Mouse (Mus musculus) heart, embryonic 14.5 days (tissue): Measurements from ENCODE around the gene 2900011O08Rik. TPM values are rescaled to one million over a fixed set of nuclear protein-coding genes. Genes with fewer than 3 reads are reported as not detected.

Source experiments
- ATAC-seq: fragments of 200-750 bp; cut with Nextera tagmentation; 2 replicates; pipeline ENCODE4 v1.8.0; 2017; ENCODE audit warnings: low read depth, moderate TSS enrichment; ENCODE audit not compliant: insufficient number of reproducible peaks, insufficient read depth, low FRiP score
- H3K27ac ChIP-seq, 2 experiments: fragments of 200-500 bp in 1 of 2; fragments of 300-500 bp in 1 of 2; sonication (generic) in 1 of 2; replicated peaks in 1 of 2; 2 replicates each; pipeline ENCODE4 v1.5.1; 2012 to 2014; ENCODE audit warnings: low read depth in 2 of 2, low read length in 2 of 2, control low read depth in 1 of 2, mild to moderate bottlenecking in 1 of 2, mixed read lengths in 1 of 2; ENCODE audit not compliant: control insufficient read depth in 1 of 2, insufficient read depth in 1 of 2
- H3K27me3 ChIP-seq: fragments of 300-500 bp; sonication (generic); 2 replicates; pipeline ENCODE4 v1.6.1; 2014; ENCODE audit warnings: mild to moderate bottlenecking, low read length, control low read depth; ENCODE audit not compliant: control insufficient read depth, insufficient read depth
- H3K36me3 ChIP-seq: fragments of 300-500 bp; sonication (generic); 2 replicates; pipeline ENCODE4 v1.6.1; 2014; ENCODE audit warnings: mild to moderate bottlenecking, control low read depth, low read length, mixed read lengths; ENCODE audit not compliant: control insufficient read depth, insufficient read depth
- H3K4me1 ChIP-seq, 2 experiments: fragments of 200-500 bp in 1 of 2; fragments of 300-500 bp in 1 of 2; sonication (generic) in 1 of 2; 2 replicates each; pipeline ENCODE4 v1.6.1; 2012 to 2014; ENCODE audit warnings: low read length in 2 of 2, control low read depth in 1 of 2, mixed read lengths in 1 of 2; ENCODE audit not compliant: control insufficient read depth in 2 of 2, insufficient read depth in 2 of 2
- H3K4me2 ChIP-seq: fragments of 300-500 bp; sonication (generic); 2 replicates; pipeline ENCODE4 v1.6.1; 2014; ENCODE audit warnings: mild to moderate bottlenecking, low read length
- H3K4me3 ChIP-seq, 2 experiments: fragments of 200-500 bp in 1 of 2; fragments of 300-500 bp in 1 of 2; sonication (generic) in 1 of 2; 2 replicates each; pipeline ENCODE4 v1.5.1; 2012 to 2014; ENCODE audit warnings: low read length in 2 of 2, mild to moderate bottlenecking in 2 of 2, control low read depth in 1 of 2, low read depth in 1 of 2, moderate library complexity in 1 of 2; ENCODE audit not compliant: control insufficient read depth in 1 of 2, insufficient read depth in 1 of 2
- H3K9ac ChIP-seq: fragments of 300-500 bp; sonication (generic); 2 replicates; pipeline ENCODE4 v1.6.1; 2014; ENCODE audit warnings: mild to moderate bottlenecking, low read length
- H3K9me3 ChIP-seq: fragments of 300-500 bp; sonication (generic); 2 replicates; pipeline ENCODE4 v1.6.1; 2016; ENCODE audit warnings: low read length, control low read depth; ENCODE audit not compliant: control insufficient read depth
- WGBS: fragments of 180-500 bp; shearing (Covaris S2); extraction: QIAGEN DNeasy Blood & Tissue Kit; methylation state at CpG from one replicate; pipeline ENCODE4 v1.1.7; 2014; 5-methylcytosine and 5-hydroxymethylcytosine counted together
- polyA plus RNA-seq: library from polyadenylated mRNA; unstranded; fragments of >200 nt; fragmentation: Nextera tagmentation; extraction: Ambion mirVana; gene quantifications from 2 replicates; pipeline ENCODE4 v1.2.1, GENCODE M21; 2014

Gene 2900011O08Rik
- 0.88 and 1.6 TPM in 2 replicates for polyA plus RNA-seq

DNA sequence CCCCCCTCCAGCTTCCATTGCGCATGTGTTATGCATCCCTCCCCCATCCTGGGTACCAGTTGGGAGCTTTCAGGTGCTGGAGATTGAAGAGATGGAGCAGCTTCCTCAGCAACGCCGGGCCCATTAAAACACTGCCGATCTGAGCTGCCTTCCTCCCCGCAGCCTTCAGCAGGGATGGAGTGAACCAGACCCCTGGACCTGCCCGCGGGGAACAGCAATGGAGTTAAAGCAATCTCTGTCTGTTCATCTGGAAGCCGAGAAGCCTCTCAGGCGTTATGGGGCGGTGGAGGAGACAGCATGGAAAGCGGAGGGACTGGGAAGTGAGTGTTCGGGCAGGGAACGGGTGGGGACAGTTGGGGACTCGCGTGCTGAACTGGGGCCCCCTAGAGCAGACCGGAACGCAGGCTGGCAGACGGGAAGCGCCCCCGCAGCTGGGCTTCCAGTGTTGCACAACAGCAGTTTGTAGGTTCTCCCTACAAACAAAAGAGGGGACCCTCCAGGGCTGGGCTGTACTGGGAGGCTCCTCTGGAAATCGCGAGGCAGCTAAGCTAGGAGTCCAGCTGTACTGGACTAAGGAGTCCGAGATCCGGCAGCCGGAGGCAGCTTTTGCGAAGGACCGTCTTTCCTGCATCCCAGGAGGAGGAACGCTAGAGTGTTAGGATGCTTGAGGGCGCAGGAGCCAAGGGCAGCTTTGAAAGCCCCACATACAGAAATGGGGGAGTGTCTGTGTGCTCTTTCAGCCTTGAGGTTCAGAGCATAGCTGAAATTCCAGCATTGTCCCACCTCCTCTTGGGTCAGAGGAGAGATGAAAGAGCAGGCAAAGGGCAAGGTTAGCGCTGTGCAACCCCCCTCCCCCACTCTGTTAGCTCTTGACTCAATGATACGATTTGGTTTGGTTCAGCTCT lies at the start of gene 2900011O08Rik, which contains the start of gene Ifitm7:
2900011O08Rik (plus strand) TSS at position 31 of the 905 bp plus-strand sequence.
Ifitm7 (minus strand) TSS at position 315 of the 905 bp plus-strand sequence.
- peaks cover 2 to 3% of the 10 kb centered on the region in 2 experiments; a peak in 1 of 4 replicates for H3K4me1 ChIP-seq
- H3K27ac ChIP-seq: no peak within 1 kb of the TSS
- H3K36me3 ChIP-seq: no peaks in the 10 kb centered on the region
- H3K4me3 ChIP-seq: peak within 1 kb of the TSS; percentile 34 to 45
- 0 out of 2 replicates have a peak, but pooled peaks cover 4% of the 10 kb centered on the region for H3K27me3 ChIP-seq
- under 1% methylated on average over 31 of the region's 31 CpGs for WGBS
- H3K9me3 ChIP-seq: no peaks in the 10 kb centered on the region
- H3K9ac ChIP-seq: peak within 1 kb of the TSS; percentile 61
- H3K4me2 ChIP-seq: peak within 1 kb of the TSS; percentile 85
- ATAC-seq: no peak

DNA sequence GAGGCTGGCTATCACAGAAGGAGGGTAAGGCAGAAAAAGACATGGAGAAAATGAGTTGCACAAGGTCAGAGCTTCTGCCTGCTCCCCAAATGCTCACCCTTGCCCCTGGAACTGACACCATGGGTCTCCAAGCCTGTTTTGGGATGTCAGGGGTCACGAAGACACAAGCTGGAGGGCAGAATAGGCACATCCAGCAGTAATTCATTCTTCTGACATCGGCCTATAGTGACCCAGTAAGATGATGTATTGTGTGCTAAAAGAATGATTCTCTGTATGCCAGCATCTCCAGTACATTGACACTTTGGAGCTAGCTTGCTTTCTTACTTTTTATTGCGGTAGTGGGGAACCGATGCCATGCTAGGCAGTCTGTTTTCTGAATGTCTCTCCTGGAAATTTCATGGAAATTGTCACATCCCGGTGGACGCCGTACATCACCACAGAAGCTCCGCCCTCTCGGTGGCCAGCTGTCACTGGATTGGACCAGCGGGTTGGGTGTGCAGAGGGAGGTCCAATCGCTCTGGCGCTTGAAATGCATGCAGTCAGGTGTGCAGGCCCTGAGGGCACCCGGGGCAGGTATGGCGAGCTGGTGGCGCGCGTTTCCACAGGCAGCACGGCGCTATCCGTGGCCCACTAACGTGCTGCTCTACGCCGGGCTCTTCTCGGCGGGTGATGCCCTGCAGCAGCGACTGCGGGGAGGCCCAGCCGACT lies 46.1 kb upstream of the 2900011O08Rik start:
- peak overlapping the region; percentile 76 for H3K9ac ChIP-seq
- peak overlapping the region; percentile 99 for H3K4me2 ChIP-seq
- 0 out of 2 replicates have a peak, but pooled peaks have one; percentile 47 for ATAC-seq
- no peaks in the 10 kb centered on the region for H3K36me3 ChIP-seq
- no peaks in the 10 kb centered on the region for H3K9me3 ChIP-seq
- H3K27me3 ChIP-seq: peaks cover 11% of the 10 kb centered on the region
- 5% methylated on average over 28 of the region's 28 CpGs for WGBS
- no peak overlapping the region for H3K27ac ChIP-seq
- peak overlapping the region; percentile 59 to 64 for H3K4me3 ChIP-seq
- H3K4me1 ChIP-seq: peaks cover 2 to 5% of the 10 kb centered on the region in 2 experiments; a peak in 1 of 4 replicates

DNA sequence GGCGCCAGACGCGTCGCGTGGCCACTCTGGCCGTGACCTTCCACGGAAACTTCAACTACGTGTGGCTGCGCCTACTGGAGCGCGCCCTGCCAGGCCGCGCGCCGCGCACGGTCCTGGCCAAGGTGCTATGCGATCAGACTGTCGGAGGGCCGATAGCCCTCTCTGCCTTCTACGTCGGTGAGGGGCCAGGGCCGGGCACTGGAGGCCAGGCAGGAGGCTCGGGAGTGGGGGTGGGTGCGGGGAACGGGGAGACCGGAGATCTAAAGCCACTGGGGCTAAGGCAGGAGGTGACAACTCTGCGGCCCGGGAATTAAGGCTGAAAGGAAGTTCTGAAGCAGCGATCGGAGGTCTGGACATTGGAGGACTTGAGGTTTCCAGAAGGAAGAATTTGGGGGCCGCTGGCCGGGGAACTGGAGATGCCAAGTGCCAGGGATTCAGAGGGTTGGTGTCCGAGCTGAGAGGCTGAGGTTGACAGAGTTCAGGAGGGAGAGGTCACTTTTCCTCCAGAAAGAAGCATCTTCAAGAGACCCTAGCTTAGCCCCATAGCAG lies 45.5 kb upstream of the 2900011O08Rik start:
- Histone ChIP-seq H3K9ac (peak overlapping the region; percentile 76), H3K4me3 (peak overlapping the region; percentile 59 to 64), H3K4me1 (peaks cover 2 to 5% of the 10 kb centered on the region in 2 experiments; a peak in 1 of 4 replicates), H3K4me2 (peak overlapping the region; percentile 99), H3K27ac (no peak overlapping the region), H3K36me3 (no peaks in the 10 kb centered on the region), H3K9me3 (no peaks in the 10 kb centered on the region), H3K27me3 (peaks cover 11% of the 10 kb centered on the region)
- ATAC-seq: 0 out of 2 replicates have a peak, but pooled peaks have one; percentile 21
- 2% methylated on average over 34 of the region's 34 CpGs for WGBS

DNA sequence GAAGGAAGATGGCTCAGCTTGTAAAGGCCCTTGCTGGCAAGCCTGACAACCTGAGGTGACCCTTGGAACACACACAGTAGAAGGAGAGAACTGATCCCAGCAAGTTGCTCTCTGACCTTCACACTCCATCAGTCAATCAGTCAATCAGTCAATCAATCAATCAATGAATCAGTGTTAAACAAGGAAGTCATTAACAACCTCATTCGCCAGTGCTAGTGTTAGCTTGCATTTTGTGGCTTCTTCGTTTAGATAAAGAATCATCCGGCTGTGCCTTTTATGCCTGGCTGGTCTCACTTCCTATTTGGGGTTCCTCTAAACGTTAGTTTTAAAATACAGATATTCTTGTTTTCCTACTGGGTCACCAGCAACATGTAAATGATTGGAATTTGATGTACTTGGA lies 42.2 kb upstream of the 2900011O08Rik start:
- no peak overlapping the region for H3K27ac ChIP-seq
- H3K4me1 ChIP-seq: peaks cover 2 to 5% of the 10 kb centered on the region in 2 experiments; a peak in 1 of 4 replicates
- H3K9ac ChIP-seq: no peak overlapping the region
- no peaks in the 10 kb centered on the region for H3K36me3 ChIP-seq
- no peak overlapping the region for H3K4me2 ChIP-seq
- 54% methylated on average over 4 of the region's 4 CpGs for WGBS
- ATAC-seq: no peak
- no peak overlapping the region for H3K4me3 ChIP-seq
- H3K27me3 ChIP-seq: peaks cover 11% of the 10 kb centered on the region
- no peaks in the 10 kb centered on the region for H3K9me3 ChIP-seq

DNA sequence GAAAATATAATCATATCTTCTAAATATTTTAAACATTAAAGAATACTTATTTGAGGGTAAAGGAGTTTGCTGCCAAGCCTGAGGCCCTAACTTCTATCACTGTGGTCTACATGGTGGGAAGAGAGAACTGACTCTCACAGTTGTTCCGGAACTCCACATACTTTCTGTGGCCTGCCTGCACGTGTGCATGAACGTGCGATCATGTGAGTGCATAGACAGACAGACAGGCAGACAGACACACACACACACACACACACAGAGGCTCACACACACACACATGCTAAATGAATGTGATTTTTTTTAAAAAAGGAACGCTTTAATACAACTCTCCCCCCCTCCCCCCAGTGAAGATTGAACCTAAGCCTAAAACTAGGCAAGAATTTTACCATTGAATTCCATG lies 41.7 kb upstream of the 2900011O08Rik start:
- WGBS: 80% methylated on average over 5 of the region's 5 CpGs
- no peak for ATAC-seq
- no peaks in the 10 kb centered on the region for H3K36me3 ChIP-seq
- no peak overlapping the region for H3K27ac ChIP-seq
- peaks cover 11% of the 10 kb centered on the region for H3K27me3 ChIP-seq
- H3K9me3 ChIP-seq: no peaks in the 10 kb centered on the region
- H3K4me3 ChIP-seq: no peak overlapping the region
- H3K4me1 ChIP-seq: peaks cover 2 to 5% of the 10 kb centered on the region in 2 experiments; a peak in 1 of 4 replicates
- H3K9ac ChIP-seq: no peak overlapping the region
- no peak overlapping the region for H3K4me2 ChIP-seq

DNA sequence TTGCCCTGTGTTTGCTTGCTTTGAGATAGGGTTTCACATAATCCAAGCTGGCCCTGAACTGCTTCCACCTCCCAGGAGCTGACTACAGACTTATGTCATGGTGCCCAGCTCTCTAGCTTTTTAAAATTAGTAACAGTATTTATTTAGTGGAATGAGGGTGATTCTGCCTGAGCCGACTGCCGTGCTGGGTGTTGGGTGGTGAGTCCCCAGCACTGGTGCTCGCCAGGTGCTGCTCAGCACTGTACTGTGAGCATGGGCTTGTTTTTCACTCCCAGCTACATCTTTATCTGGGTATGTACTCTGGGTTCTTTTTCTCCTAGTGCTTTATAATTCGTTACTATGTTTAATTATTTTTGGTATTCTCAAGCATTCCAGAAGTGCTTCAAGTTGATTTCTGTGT lies 41.3 kb upstream of the 2900011O08Rik start:
- no peak for ATAC-seq
- Histone ChIP-seq H3K27me3 (peaks cover 11% of the 10 kb centered on the region), H3K9ac (no peak overlapping the region), H3K4me3 (no peak overlapping the region), H3K27ac (no peak overlapping the region), H3K9me3 (no peaks in the 10 kb centered on the region), H3K4me1 (peaks cover 2 to 5% of the 10 kb centered on the region in 2 experiments; a peak in 1 of 4 replicates), H3K36me3 (no peaks in the 10 kb centered on the region), H3K4me2 (no peak overlapping the region)
- WGBS: 55% methylated on average over 4 of the region's 4 CpGs

DNA sequence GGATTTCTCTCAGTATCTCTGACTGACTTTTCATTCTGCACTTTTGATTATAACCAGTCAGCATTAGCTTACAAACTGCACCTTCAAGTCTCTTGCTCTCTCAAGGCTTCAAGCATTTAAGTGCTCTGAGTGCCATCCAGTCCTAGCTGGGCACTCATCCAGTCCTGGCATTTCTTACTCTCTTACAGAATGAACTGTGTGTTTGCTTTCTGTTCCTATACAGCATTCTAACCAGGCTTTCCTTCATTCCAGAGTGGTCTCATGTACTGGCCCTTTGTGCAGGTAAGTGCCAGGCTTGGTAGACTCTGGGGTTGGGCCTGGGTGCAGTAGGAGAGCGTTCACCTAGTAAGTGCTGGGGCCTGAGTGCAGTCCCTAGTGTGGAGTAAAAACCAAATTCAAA lies 40.1 kb upstream of the 2900011O08Rik start:
- no peak overlapping the region for H3K27ac ChIP-seq
- 0 out of 4 replicates have a peak, but pooled peaks cover 0 to 2% of the 10 kb centered on the region in 2 experiments for H3K4me1 ChIP-seq
- no peak overlapping the region for H3K9ac ChIP-seq
- ATAC-seq: no peak
- H3K27me3 ChIP-seq: peaks cover 6% of the 10 kb centered on the region
- H3K4me2 ChIP-seq: no peak overlapping the region
- no peak overlapping the region for H3K4me3 ChIP-seq
- 80% methylated on average over 1 of the region's 1 CpGs for WGBS
- no peaks in the 10 kb centered on the region for H3K36me3 ChIP-seq
- H3K9me3 ChIP-seq: no peaks in the 10 kb centered on the region
